Mouse (Mus musculus) kidney, postnatal 25 days (tissue): Measurements from ENCODE around the gene Tspan15.
A peak's percentile ranks its signal among the peaks of the same experiment; 100 is the strongest.

Experiments
- DNase-seq, 2 experiments: peaks; one replicate each; pipeline ENCODE4 v3.0.0; 2021; ENCODE audit warnings: mixed read lengths in 2 of 2

Gene Tspan15

DNA sequence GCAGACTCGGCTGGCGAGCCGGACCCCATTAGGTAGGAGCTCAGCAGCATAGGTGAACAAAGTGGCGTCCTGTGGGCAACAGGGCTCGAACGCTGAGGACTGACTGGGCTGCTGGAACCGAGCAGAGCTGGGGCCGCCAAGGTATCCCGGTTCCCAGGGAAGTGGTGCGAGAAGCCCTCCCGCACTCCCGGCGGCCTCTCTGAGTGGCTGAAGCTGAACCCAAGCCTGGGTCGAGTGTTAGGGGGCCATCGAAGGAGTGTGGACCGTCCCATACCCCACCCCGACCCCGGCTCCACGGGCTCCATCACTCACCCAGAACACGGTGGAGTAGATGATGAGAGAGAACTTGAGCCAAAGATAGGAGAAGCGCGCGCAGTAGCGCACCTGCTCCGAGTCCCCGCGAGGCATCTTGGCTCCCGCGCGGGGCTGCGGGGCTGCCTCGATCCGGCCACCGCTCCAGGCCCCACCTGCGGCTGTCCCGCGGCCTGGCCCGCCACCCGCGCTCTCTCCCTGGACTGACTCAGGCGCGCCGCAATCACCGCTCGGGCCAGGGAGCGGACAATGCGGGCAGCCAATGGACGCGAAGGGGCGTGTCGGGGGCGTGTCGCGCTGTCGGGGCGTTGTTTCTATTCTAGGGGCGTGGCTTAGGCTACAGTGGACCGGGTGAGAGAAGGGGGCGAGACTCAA is at the start of gene Tspan15:
Tspan15 (minus strand) TSS at position 544 of the 687 bp plus-strand sequence.
- peak; percentile 97 to 98 for DNase-seq

DNA sequence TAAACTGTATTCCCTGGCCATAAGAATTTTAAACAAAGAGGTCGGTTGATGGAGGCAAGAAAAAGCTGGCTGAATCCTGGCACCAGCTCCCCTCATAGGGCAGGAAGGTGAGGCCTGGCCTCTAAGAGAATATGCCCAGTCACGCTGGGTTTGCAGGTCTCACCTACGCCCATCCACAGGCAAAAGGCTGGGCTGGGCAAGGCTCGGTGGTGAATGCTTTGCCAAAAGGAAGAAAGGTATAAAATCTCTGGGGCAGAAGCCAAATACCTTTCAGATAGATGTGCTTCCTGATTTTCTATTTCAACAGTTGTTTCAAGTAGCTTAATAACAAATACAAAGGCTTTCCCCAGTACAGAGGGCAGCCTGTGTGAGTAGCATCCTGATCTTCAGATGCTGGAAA is 48.6 kb upstream of the Tspan15 start:
- DNase-seq, result no peak

DNA sequence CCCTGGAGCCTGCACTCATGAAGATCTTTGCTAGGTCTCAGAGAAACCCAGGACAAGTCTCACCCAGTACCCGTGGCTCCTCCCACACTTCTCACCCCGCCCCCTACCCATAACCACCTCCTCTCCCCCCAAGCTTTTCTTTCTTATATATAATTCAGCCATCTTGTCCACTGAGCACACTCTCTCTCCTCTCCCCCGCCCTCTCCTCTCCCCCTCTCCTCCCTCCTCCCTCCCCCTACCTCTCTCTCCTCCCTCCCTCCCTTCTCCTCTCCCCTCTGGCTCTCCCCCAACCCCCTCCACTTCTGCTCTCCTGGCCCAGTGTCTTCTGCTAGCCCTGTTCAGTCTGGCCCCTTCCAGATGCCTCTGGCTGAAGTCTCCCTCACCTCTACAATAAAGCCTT is 48.0 kb upstream of the Tspan15 start:
- DNase-seq, result no peak

DNA sequence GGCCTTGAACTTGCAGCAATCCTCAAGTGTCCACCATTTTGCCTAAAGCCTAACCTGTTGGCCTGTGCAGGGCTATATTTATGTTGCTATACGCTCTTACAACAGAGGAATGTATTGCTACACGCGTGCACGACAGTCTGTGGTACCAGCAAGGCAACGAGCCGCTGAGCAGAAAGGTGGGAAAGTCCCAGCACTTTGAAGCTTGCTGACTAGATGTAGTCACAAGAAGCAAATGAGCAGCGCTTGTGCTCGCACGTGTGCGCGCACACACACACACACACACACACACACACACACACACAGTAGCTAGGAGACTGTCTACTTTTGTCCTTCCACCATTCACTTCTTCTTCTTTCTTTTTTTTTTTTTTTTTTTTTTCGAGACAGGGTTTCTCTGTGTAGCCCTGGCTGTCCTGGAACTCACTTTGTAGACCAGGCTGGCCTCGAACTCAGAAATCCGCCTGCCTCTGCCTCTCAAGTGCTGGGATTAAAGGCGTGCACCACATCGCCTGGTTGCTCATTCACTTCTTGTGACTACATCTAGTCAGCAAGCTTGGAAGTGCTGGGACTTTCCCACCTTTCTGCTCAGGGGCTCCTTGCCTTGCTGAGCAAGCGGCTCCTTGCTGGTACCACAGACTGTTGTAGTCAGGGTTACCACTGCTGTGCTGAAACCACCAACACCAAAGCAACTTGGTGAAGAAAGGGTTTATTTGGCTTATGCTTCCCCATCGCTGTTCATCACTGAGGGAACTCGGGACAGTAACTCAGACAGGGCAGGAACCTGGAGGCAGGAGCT is 46.6 kb upstream of the Tspan15 start:
- no peak for DNase-seq

DNA sequence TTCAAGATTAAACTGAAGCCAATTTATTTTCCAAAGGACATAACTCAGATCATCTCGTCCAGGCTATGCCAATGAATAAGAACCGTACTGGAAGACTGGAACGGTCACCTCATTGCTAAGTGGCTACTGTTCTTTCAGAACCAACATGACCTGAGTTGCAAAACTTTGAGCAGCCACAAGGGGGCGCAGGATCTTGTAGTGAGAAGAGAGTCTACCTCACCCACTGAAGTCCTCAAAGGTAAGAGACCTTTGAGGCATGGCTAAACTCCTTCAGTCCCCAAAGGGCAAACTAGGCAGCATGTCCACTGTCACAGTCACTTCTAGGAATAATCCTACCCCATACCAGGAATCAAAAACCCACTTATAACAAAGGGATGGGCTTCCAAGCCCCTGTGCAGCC is 44.2 kb upstream of the Tspan15 start:
- peak; percentile 86 to 96 for DNase-seq

DNA sequence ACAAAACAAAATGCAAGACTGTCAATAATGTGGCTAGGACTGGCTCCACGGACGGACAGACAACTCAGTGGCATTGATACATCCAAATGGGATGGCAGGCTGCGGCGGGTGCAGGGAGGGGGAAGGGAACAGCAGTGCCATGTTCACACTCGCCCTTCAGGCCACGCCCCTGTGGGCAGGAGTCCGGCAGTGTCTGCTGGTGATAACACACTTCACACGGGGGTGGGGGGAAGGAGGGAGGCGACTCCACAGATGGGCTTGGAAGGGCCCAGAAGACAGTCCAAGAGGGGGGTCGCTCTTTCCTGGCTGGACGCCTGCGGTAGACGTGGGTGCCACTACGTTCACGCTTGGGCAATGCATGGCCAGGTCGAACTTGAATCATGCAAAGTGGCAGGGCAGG is 38.2 kb upstream of the Tspan15 start:
- no peak for DNase-seq

DNA sequence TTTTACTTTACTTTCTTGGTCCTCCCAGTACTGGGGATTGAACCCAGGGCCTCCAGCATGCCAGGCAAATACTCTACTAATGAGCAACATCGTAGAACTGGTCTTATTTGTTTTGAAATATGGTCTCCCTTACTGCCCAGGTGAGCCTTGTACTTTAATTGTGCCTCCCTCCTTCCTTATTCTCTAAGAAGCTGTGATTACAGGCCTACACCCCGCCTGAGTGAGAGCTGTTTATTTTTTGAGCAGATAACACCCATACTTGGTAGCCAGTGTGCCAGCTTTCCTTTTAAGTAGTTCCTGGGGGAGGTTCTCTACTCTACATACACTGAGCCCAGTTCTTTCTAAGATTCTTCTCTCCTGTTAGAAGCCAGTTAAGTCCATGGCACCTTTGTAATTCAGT is 33.2 kb upstream of the Tspan15 start:
- no peak for DNase-seq

DNA sequence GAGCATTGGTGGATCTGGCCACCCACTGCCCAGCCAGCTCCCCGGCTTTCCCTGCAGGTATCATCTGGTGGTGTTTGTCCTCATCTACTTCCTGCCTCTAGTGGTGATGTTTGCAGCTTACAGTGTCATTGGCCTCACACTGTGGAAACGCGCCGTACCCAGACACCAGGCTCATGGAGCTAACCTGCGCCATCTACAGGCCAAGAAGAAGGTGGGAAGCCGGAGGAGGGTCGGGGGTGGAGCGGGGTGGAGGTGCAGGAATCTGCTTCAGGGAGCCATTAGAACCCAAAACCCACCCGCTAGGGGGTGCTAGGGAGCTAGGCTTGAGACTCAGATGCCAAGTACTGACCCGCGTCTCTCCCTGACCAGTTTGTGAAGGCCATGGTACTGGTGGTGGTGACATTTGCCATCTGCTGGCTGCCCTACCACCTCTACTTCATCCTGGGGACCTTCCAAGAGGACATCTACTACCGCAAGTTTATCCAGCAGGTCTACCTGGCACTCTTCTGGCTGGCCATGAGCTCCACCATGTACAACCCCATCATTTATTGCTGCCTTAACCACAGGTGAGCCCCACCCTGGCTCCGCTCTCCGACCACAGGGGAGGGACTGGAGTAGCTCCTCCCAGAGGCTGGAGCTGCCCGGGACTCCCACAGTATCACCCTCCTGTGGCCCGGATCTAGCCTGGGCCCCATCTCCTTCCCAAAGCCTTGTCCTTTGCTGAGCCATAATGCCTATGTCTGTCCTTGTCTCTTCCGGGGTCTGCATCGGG is 30.2 kb upstream of the Tspan15 start:
- DNase-seq, result peak; percentile 76 to 78

DNA sequence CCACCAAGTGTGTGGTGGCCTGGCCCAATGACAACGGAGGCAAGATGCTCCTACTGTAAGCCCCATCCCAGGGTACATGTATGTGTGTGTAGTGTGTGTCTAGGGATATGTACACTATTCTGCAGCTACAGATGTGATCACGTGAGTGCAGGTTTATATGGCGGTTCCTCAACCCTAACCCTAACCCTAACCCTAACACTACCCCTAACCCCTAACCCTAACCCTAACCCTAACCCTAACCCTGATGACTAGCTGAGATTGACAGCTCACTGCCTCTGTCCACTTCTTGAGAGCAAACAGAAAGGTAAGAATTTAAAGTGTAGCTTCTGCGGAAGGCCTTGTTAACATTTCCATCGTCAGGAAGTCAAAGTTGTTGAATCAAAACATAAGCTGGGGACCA is 27.2 kb upstream of the Tspan15 start:
- no peak for DNase-seq

DNA sequence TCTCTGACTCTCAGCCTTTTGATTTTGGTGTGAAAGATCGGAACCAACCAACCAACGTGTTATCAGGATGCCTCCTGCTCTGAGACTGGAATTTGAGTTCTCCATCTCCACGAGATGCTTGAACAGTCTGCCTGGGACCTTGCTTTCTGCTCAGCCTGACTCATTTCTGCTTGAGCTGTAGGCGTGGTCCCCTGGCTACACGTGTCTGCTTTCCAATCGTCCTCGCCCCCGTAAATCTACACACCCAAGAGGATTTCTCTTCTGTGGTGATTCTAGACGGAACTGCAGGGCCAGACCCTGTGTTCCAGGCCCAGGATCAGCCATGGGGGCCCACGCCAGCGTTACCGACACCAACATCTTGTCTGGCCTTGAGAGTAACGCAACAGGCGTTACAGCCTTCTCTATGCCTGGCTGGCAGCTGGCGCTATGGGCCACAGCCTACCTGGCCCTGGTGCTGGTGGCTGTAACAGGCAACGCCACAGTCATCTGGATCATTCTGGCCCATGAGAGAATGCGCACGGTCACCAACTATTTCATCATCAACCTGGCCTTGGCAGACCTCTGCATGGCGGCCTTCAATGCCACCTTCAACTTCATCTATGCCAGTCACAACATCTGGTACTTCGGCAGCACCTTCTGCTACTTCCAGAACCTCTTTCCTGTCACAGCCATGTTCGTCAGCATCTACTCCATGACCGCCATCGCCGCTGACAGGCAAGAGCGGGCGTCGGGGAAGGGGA is 21.6 kb upstream of the Tspan15 start:
- no peak for DNase-seq

DNA sequence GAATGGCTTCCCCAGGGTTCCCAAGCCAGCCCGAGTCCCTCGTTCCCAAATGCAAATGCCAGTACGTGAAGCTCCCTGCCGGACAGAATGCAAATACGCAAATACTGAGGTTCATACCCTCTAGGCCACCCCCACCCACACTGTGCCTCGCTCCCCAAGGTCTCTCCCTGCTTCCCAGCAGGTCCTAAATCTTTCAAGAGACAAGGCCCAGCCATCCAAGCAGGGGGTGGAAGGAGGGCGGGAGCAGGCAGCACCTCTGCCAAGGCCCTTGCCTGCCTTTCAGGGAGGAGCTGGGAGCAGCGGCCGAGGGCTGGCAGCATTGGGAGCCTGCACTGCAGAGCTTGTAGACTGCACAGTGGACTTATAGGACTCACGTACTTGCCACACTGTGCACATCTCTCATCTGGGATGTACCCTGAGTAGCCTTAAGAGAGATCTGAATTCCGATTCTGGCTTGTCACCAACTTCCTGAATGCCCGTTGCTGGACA is 21.0 kb upstream of the Tspan15 start, which contains the start of gene Tacr2:
Tacr2 (plus strand) TSS at position 439 of the 489 bp plus-strand sequence.
- no peak for DNase-seq

DNA sequence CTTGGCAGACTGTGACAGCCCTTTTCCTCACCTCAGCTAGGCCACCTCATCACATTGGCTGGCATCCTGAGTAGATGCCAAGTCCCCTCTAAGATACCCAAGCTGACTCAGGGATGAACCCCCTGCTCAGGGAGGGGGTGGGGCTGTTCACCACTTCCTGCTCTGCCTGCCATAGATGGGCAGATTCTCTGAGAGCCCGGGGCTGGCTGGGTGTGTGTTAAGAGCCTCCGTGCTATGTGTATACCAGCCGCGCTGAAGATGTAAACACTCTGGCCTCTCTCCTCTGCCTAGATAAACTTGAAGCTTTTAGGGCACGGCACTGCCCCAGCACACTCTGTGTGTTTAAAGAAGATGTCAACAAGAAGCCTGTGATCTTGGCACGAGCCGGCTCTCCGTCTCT is 16.8 kb upstream of the Tspan15 start:
- DNase-seq, result no peak

DNA sequence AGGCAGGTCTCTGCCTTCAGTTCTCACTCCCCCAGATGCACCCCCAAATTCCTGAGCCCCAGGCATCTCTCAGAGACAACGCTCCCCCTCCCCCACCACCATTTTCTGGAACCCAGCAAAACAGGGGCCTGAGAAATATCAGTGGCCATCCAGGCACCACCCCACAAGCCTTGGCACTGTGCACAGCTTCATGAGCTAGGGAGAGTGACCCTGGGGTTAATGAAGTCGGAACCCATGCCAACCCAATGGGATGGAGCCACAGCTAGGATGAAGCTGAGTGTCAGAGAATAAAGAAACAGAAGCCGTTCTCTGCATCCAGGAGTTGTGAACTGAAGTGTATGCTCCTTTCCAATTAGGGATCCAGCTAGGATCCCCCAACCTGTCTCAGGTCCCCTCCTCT is 16.1 kb upstream of the Tspan15 start:
- peak; percentile 58 to 61 for DNase-seq

DNA sequence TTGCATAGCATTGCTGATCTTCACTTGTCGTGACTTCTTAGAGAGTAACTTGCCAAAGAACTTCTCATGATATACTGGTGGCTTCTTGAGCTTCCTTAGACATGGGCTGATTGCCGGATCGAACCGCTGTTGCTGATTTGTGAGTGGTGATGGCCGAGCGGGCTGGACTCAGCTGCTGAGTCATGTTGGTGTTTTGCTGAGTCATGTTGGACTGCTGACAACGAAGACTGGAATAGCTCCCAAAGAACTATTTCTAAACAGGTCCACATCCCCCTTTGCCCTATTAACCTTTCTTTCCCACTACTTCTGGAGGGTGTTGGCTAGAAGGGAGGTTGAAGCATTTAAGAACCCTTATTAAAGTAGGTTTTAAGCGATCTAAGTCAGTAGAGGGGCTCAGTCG is 13.0 kb upstream of the Tspan15 start:
- no peak for DNase-seq

DNA sequence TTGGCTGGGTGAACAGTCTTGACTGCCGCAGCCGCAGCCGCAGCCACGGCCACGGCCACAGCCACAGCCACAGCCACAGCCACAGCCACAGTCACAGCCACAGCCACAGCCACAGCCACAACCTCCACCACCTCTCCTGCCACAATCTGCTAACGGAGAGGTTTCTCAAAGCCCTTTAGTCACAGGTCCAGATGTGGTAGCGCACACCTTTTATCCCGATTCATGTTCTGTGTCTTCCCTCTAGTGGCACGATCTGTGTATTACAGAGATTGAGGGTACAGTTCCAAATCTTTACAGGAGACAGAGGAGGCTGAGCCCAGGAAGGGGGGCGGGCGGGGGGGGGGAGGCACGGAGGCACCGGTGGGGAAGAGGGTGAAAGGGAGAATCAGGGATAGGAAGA is 11.8 kb upstream of the Tspan15 start:
- peak in 1 of 2 experiments; percentile 77 for DNase-seq

DNA sequence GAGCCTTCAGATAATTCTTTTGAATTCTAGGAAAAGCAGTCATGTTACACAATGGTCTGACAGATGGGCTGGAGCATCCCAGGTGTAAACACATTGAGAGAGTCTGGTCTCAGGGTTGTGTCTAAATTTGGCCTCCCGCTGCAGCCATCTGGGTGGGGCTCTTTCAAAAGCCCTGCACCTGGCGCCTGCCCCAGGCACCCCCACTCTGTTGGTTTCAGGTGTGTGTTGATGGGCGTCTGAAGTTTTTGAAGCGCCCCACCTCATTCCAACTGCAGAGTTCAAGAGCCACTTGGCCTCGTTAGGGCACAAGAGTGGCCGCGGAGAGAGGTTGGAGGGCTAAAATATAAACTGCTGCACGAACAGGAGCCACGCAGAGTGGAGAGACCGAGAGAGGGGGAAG is 11.3 kb upstream of the Tspan15 start:
- DNase-seq, result no peak

DNA sequence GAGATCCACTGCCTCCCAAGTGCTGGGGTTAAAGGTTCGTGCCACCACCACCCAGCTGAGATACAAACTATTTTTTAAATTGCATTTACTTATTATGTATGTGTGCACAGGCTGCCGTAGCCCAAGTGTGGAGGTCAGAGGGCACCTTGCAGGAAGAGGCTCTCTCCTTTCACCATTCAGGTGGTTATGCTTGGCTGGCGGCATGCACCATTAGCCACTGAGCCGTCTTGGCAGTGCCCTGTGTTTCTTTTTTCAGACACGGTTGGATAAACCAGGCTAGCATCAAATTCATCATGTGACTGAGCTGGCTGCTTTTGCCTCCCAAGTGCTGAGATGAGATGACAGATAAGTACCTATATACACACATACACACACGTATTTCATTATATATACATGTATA is 8.2 kb upstream of the Tspan15 start:
- peak; percentile 81 to 93 for DNase-seq

DNA sequence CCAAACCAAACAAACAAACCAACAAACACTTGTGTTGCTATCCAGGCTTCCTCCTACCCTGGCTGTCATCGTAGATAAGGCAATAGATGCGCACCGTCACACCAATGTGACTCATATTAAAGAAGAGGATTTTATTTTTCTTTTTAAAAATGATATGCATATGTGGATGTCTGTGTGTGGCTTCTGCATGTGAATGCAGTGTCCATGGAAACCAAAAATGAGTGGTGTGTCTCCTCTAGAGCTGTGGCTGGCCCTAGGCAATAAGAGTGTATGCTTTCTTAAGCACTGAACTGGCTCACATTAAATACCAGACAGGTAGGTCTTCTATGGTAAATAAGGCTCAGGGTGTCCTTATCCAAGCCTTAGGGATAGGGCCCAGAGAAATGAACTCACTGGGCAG is 7.6 kb upstream of the Tspan15 start:
- no peak for DNase-seq

DNA sequence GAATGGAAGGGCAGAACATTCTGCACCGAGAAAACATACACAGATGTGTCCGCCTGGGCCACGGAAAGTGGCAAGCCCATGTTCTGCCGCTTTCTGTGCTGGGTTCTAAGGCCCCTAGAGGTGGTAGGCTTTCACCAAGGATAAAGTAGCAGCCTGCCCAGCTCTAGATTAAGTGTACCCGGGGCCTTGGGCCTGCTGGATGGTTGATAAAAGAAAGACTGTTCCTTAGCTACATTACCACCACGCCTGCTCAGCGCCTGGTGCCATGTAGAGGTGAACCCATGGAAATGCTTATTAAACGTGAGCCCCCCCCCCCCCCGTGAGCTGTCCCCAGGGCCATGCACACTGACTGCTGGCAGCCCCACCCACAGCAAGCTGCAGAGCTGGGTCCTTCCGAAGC is 6.2 kb upstream of the Tspan15 start:
- no peak for DNase-seq

DNA sequence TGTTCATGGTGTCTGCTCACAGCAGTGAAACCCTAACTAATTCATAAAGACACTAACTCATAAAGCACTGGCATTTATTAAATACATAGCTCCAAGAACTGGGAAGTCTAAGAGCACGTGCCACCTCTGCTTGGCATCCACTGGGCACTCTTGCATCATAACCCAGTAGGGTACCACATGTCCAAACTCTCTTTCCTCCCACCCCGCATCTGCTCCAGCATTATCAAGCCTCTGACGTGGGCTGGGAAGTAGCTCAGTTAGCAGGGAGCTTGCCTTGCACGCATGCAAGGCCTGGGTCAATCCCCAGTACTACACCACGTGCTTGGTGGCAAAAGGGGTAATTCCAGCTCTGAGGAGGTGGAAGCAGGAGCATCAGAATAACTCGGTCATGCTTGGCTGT is 5.1 kb upstream of the Tspan15 start:
- DNase-seq, result no peak

DNA sequence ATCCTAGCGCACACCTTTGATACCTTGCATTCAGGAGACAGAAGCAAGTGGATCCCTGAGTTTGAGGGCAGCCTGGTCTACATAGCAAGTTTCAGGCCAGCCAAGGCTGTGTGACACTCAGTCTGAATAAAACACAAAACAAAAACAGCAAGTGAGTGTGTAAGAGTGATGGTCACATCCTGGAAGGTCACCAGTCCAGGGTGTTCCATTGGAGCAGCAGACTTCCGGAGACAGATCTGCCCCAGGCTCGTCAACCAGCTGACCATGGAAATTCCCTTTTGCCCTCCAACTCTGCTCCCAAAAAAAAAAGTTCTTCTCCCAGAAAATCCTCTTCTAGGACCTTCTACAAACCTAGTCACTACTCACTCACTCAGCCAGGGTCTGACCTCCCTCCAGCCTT is 760 bp upstream of the Tspan15 start:
- peak; percentile 45 to 78 for DNase-seq

DNA sequence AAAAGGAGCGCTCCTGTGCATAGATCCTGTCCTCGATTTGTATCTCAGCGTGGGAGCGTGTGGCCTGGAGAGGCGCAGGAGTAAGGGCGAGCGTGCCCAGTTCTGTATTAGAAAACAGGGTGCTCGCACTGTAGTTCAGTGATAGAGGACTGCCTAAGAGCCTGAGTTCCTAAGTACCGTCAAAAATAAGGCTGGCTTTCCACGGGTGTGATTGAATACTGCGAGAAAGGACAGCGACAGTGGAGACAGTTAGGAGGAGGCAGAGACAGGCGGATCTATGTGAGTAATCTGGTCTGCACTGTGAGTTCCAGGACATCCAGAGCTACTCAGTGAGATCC is 313 bp upstream of the Tspan15 start:
- no peak for DNase-seq

DNA sequence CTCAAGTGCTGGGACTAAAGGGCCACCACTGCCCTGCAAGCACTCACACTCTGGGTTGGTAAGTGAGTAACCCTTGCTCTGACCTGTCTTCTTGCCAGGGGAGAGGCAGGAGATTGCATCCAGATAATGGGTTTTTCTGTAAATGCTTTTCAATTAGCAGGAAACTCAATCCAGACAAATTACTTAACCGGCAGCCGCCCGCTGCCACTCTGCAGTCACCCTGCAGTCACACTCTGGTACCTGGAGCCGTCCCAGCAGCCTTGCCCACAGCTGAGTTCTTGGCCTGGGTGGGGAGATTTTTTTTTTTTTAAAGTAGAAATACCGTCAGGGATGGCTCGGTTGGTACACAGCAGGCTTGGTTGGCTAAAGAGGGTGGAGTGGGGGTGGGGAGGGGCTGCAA is 2.9 kb downstream of the Tspan15 start:
- DNase-seq, result peak; percentile 42 to 72
